Mouse (Mus musculus) embryonic facial prominence, embryonic 10.5 days (tissue): ENCODE results near the gene Mpp2. TPM values are rescaled to one million over a fixed set of nuclear protein-coding genes. Genes with fewer than 3 reads are reported as not detected.

Experiments used
- DNase-seq: peaks from one replicate; pipeline ENCODE4 v3.0.0-alpha.2; 2017; ENCODE audit warnings: low spot score
- H3K27ac ChIP-seq: fragments of 300-500 bp; sonication (generic); replicated peaks from 2 replicates; pipeline ENCODE4 v1.5.1; 2016; ENCODE audit warnings: mild to moderate bottlenecking
- H3K27me3 ChIP-seq: fragments of 300-500 bp; sonication (generic); replicated peaks from 2 replicates; pipeline ENCODE4 v1.6.1; 2016; ENCODE audit warnings: low read depth, mild to moderate bottlenecking; ENCODE audit not compliant: poor library complexity, severe bottlenecking
- H3K36me3 ChIP-seq: fragments of 300-500 bp; sonication (generic); replicated peaks from 2 replicates; pipeline ENCODE4 v1.6.1; 2016; ENCODE audit warnings: mild to moderate bottlenecking, moderate library complexity
- H3K4me1 ChIP-seq: fragments of 300-500 bp; sonication (generic); 2 replicates; pipeline ENCODE4 v1.6.1; 2016
- H3K4me3 ChIP-seq: fragments of 300-500 bp; sonication (generic); 2 replicates; pipeline ENCODE4 v1.5.1; 2016; ENCODE audit warnings: mild to moderate bottlenecking, moderate library complexity
- H3K9me3 ChIP-seq: fragments of 300-500 bp; sonication (generic); 2 replicates; pipeline ENCODE4 v1.6.1; 2016; ENCODE audit warnings: mild to moderate bottlenecking
- WGBS: fragments of 180-500 bp; shearing (Covaris S2); methylation state at CpG from one replicate; pipeline ENCODE4 v1.1.7; 2016; 5-methylcytosine and 5-hydroxymethylcytosine counted together
- polyA plus RNA-seq: library from polyadenylated mRNA; unstranded; fragments of >200 nt; fragmentation: Nextera tagmentation; extraction: Ambion mirVana; gene quantifications from 2 replicates; pipeline ENCODE4 v1.2.1, GENCODE M21; 2016

Gene Mpp2
- polyA plus RNA-seq, result 12.5 and 12.9 TPM in 2 replicates

GRCm38 (mm10) chr11:102087931-102088898 is at the start of gene Mpp2:
Gene Mpp2, minus strand, starts transcription at chr11:102088515.
- H3K4me1 ChIP-seq, result peaks cover 58% of the 10 kb centered on the region
- peaks cover 15% of the 10 kb centered on the region for H3K36me3 ChIP-seq

GRCm38 (mm10) chr11:102137625-102138446 is 49.5 kb upstream of the Mpp2 start:
- H3K36me3 ChIP-seq, result no peaks in the 10 kb centered on the region
- WGBS, result 48% methylated on average over 13 of the region's 13 CpGs
- no peaks in the 10 kb centered on the region for H3K9me3 ChIP-seq
- H3K4me1 ChIP-seq, result peaks cover 23% of the 10 kb centered on the region
- no peak for DNase-seq
- peak overlapping the region; percentile 45 for H3K4me3 ChIP-seq
- peaks cover 54% of the 10 kb centered on the region for H3K27me3 ChIP-seq
- H3K27ac ChIP-seq, result no peak overlapping the region

More at GRCm38 (mm10) chr11:102087931-102088898, at the start of gene Mpp2:
- Histone ChIP-seq H3K9me3 (0 out of 2 replicates have a peak, but pooled peaks cover 5% of the 10 kb centered on the region), H3K27ac (peak within 1 kb of the TSS; percentile 89), H3K4me3 (peak within 1 kb of the TSS; percentile 83), H3K27me3 (peaks cover 12% of the 10 kb centered on the region; the same call in 1 of the 2 replicates)
- under 1% methylated on average over 49 of the region's 49 CpGs for WGBS
- peak; percentile 89 for DNase-seq

- Histone ChIP-seq H3K4me3 (no peak overlapping the region), H3K4me1 (peaks cover 23% of the 10 kb centered on the region), H3K36me3 (no peaks in the 10 kb centered on the region), H3K9me3 (no peaks in the 10 kb centered on the region), H3K27ac (no peak overlapping the region), H3K27me3 (peaks cover 40% of the 10 kb centered on the region)
- no peak for DNase-seq
- WGBS, result 30% methylated on average over 4 of the region's 4 CpGs
These were observed 46.2 kb upstream of the Mpp2 start for GRCm38 (mm10) chr11:102134516-102134915.

- no peaks in the 10 kb centered on the region for H3K36me3 ChIP-seq
- no peak overlapping the region for H3K27ac ChIP-seq
- peaks cover 4% of the 10 kb centered on the region; the same call in 1 of the 2 replicates for H3K9me3 ChIP-seq
- WGBS, result 80% methylated on average over 6 of the region's 6 CpGs
- H3K4me3 ChIP-seq, result no peak overlapping the region
- no peaks in the 10 kb centered on the region for H3K4me1 ChIP-seq
- DNase-seq, result no peak
- H3K27me3 ChIP-seq, result no peaks in the 10 kb centered on the region
These were observed 29.1 kb upstream of the Mpp2 start for GRCm38 (mm10) chr11:102117386-102117785.

- no peaks in the 10 kb centered on the region for H3K4me1 ChIP-seq
- DNase-seq, result no peak
- WGBS, result 75% methylated on average over 8 of the region's 8 CpGs
- H3K27ac ChIP-seq, result no peak overlapping the region
- no peak overlapping the region for H3K4me3 ChIP-seq
- H3K36me3 ChIP-seq, result no peaks in the 10 kb centered on the region
- H3K27me3 ChIP-seq, result 0 out of 2 replicates have a peak, but pooled peaks cover 4% of the 10 kb centered on the region
- peaks cover 4% of the 10 kb centered on the region; the same call in 1 of the 2 replicates for H3K9me3 ChIP-seq
These were observed 27.9 kb upstream of the Mpp2 start for GRCm38 (mm10) chr11:102116241-102116640.

GRCm38 (mm10) chr11:102111576-102111975 is 23.3 kb upstream of the Mpp2 start:
- no peak for DNase-seq
- H3K4me3 ChIP-seq, result no peak overlapping the region
- peaks cover 15% of the 10 kb centered on the region for H3K4me1 ChIP-seq
- 86% methylated on average over 5 of the region's 5 CpGs for WGBS
- H3K9me3 ChIP-seq, result no peaks in the 10 kb centered on the region
- no peaks in the 10 kb centered on the region for H3K36me3 ChIP-seq
- no peak overlapping the region for H3K27ac ChIP-seq
- H3K27me3 ChIP-seq, result peaks cover 45% of the 10 kb centered on the region

GRCm38 (mm10) chr11:102107732-102108131 is 19.4 kb upstream of the Mpp2 start, which contains the start of gene Pyy:
Gene Pyy, minus strand, starts transcription at chr11:102107832.
- WGBS, result 12% methylated on average over 9 of the region's 9 CpGs
- Histone ChIP-seq H3K4me3 (peak within 1 kb of the TSS; percentile 45), H3K27me3 (peaks cover 83% of the 10 kb centered on the region), H3K27ac (no peak within 1 kb of the TSS; the same call in none of the 2 replicates), H3K36me3 (no peaks in the 10 kb centered on the region), H3K4me1 (peaks cover 19% of the 10 kb centered on the region), H3K9me3 (no peaks in the 10 kb centered on the region)
- DNase-seq, result no peak

- WGBS, result 3% methylated on average over 21 of the region's 21 CpGs
- Histone ChIP-seq H3K9me3 (no peaks in the 10 kb centered on the region), H3K4me1 (peaks cover 27% of the 10 kb centered on the region), H3K36me3 (no peaks in the 10 kb centered on the region), H3K27me3 (peaks cover 88% of the 10 kb centered on the region), H3K27ac (no peak overlapping the region), H3K4me3 (peak overlapping the region; percentile 45)
- DNase-seq, result peak; percentile 41
These were observed 18.6 kb upstream of the Mpp2 start for GRCm38 (mm10) chr11:102106911-102107310.

- H3K27me3 ChIP-seq, result peaks cover 96% of the 10 kb centered on the region
- WGBS, result 19% methylated on average over 17 of the region's 17 CpGs
These were observed 14.4 kb upstream of the Mpp2 start for GRCm38 (mm10) chr11:102102485-102103258.

GRCm38 (mm10) chr11:102101219-102101618 is 12.9 kb upstream of the Mpp2 start, which contains the start of gene Ppy:
Gene Ppy, minus strand, starts transcription at chr11:102101319.
- no peak for DNase-seq
- Histone ChIP-seq H3K4me3 (no peak within 1 kb of the TSS), H3K4me1 (peaks cover 32% of the 10 kb centered on the region), H3K9me3 (no peaks in the 10 kb centered on the region), H3K27me3 (peaks cover 85% of the 10 kb centered on the region), H3K27ac (no peak within 1 kb of the TSS), H3K36me3 (no peaks in the 10 kb centered on the region)
- WGBS, result 80% methylated on average over 4 of the region's 4 CpGs

More at GRCm38 (mm10) chr11:102102485-102103258, 14.4 kb upstream of the Mpp2 start:
- H3K27ac ChIP-seq, result no peak overlapping the region
- H3K4me3 ChIP-seq, result peak overlapping the region; percentile 19; the same call in 1 of the 2 replicates
- H3K9me3 ChIP-seq, result no peaks in the 10 kb centered on the region
- peak; percentile 86 for DNase-seq
- no peaks in the 10 kb centered on the region for H3K36me3 ChIP-seq
- H3K4me1 ChIP-seq, result peaks cover 28% of the 10 kb centered on the region

- H3K4me1 ChIP-seq, result peaks cover 29% of the 10 kb centered on the region
- no peaks in the 10 kb centered on the region for H3K9me3 ChIP-seq
- peak; percentile 97 for DNase-seq
- peaks cover 51% of the 10 kb centered on the region for H3K27me3 ChIP-seq
- H3K4me3 ChIP-seq, result peak overlapping the region; percentile 48
- H3K36me3 ChIP-seq, result no peaks in the 10 kb centered on the region
- peak overlapping the region; percentile 78 for H3K27ac ChIP-seq
- WGBS, result 7% methylated on average over 17 of the region's 18 CpGs
These were observed 8.6 kb upstream of the Mpp2 start for GRCm38 (mm10) chr11:102096887-102097391.
